Mouse (Mus musculus) heart, postnatal 0 days (tissue): ENCODE data around the gene Vav3. TPM values are rescaled to one million over a fixed set of nuclear protein-coding genes. Genes with fewer than 3 reads are reported as not detected.

Source experiments
- ATAC-seq: fragments of 200-750 bp; cut with Nextera tagmentation; 2 replicates; pipeline ENCODE4 v1.8.0; 2017; ENCODE audit warnings: low read depth, moderate number of reproducible peaks, moderate library complexity; ENCODE audit not compliant: insufficient read depth
- DNase-seq: peaks from one replicate; pipeline ENCODE4 v3.0.0-alpha.2; 2016; ENCODE audit warnings: low spot score
- H3K27ac ChIP-seq: fragments of 300-500 bp; sonication (generic); 2 replicates; pipeline ENCODE4 v1.5.1; 2014; ENCODE audit warnings: low read depth, mild to moderate bottlenecking
- H3K27me3 ChIP-seq: fragments of 300-500 bp; sonication (generic); 2 replicates; pipeline ENCODE4 v1.6.1; 2014; ENCODE audit warnings: low read length, mixed read lengths; ENCODE audit not compliant: control insufficient read depth, insufficient read depth
- H3K36me3 ChIP-seq: fragments of 300-500 bp; sonication (generic); replicated peaks from 2 replicates; pipeline ENCODE4 v1.6.1; 2014; ENCODE audit warnings: low read length, mixed read lengths; ENCODE audit not compliant: control insufficient read depth, insufficient read depth
- H3K4me1 ChIP-seq: fragments of 300-500 bp; sonication (generic); 2 replicates; pipeline ENCODE4 v1.6.1; 2014; ENCODE audit warnings: antibody characterized with exemption; ENCODE audit not compliant: control insufficient read depth, insufficient read depth
- H3K4me2 ChIP-seq: fragments of 300-500 bp; sonication (generic); 2 replicates; pipeline ENCODE4 v1.6.1; 2014; ENCODE audit warnings: low read depth, mild to moderate bottlenecking, low read length, moderate library complexity
- H3K4me3 ChIP-seq: fragments of 300-500 bp; sonication (generic); 2 replicates; pipeline ENCODE4 v1.5.1; 2014; ENCODE audit warnings: low read depth, low read length
- H3K9ac ChIP-seq: fragments of 300-500 bp; sonication (generic); replicated peaks from 2 replicates; pipeline ENCODE4 v1.6.1; 2014; ENCODE audit warnings: low read depth, low read length, mixed read lengths
- H3K9me3 ChIP-seq: fragments of 300-500 bp; sonication (generic); replicated peaks from 2 replicates; pipeline ENCODE4 v1.6.1; 2016; ENCODE audit warnings: low read length; ENCODE audit not compliant: control insufficient read depth
- CTCF ChIP-seq: IDR thresholded peaks from 2 replicates; pipeline ENCODE4 v1.5.1; 2016; ENCODE audit warnings: antibody characterized with exemption, control low read depth, low read depth
- EP300 ChIP-seq: IDR thresholded peaks from 2 replicates; pipeline ENCODE4 v1.6.1; 2016; ENCODE audit warnings: antibody characterized with exemption, low read depth
- WGBS: fragments of 180-500 bp; shearing (Covaris S2); extraction: QIAGEN DNeasy Blood & Tissue Kit; methylation state at CpG from one replicate; pipeline ENCODE4 v1.1.7; 2014; 5-methylcytosine and 5-hydroxymethylcytosine counted together
- polyA plus RNA-seq: library from polyadenylated mRNA; unstranded; fragments of >200 nt; fragmentation: Nextera tagmentation; extraction: Ambion mirVana; gene quantifications from 2 replicates; pipeline ENCODE4 v1.2.1, GENCODE M21; 2015
- total RNA-seq: library from RNA; depleted of rRNA; stranded (reverse); fragments of >200 nt; gene quantifications from 2 replicates; pipeline ENCODE4 v1.2.3, GENCODE M21; 2014; ENCODE audit warnings: low replicate concordance

Vav3 gene
- total and polyA plus RNA-seq, 2 experiments from 2014 or later, result 5.1 to 25.0 TPM

GRCm38 (mm10) chr3:109680281-109680680 lies 339.8 kb downstream of the Vav3 start:
- H3K27ac ChIP-seq, result no peak overlapping the region
- H3K4me3 ChIP-seq, result no peak overlapping the region
- H3K36me3 ChIP-seq, result no peaks in the 10 kb centered on the region
- no peaks in the 10 kb centered on the region for H3K27me3 ChIP-seq
- H3K9ac ChIP-seq, result no peak overlapping the region
- H3K9me3 ChIP-seq, result no peaks in the 10 kb centered on the region
- no peak for TF ChIP-seq EP300
- no peak for TF ChIP-seq CTCF
- ATAC-seq (no peak), DNase-seq (no peak)
- WGBS, result 77% methylated on average over 2 of the region's 2 CpGs
- no peak overlapping the region for H3K4me2 ChIP-seq
- H3K4me1 ChIP-seq, result no peaks in the 10 kb centered on the region

- no peak for TF ChIP-seq EP300
- no peak for TF ChIP-seq CTCF
- no peak overlapping the region for H3K9ac ChIP-seq
- no peak overlapping the region for H3K4me3 ChIP-seq
- DNase-seq, result no peak
- H3K36me3 ChIP-seq, result no peaks in the 10 kb centered on the region
- H3K4me2 ChIP-seq, result no peak overlapping the region
- H3K4me1 ChIP-seq, result no peaks in the 10 kb centered on the region
- no peak overlapping the region for H3K27ac ChIP-seq
- WGBS, result 80% methylated on average over 5 of the region's 5 CpGs
- no peak for ATAC-seq
- no peaks in the 10 kb centered on the region for H3K27me3 ChIP-seq
- no peaks in the 10 kb centered on the region for H3K9me3 ChIP-seq
Observed at GRCm38 (mm10) chr3:109681863-109682262, 341.4 kb downstream of the Vav3 start.

GRCm38 (mm10) chr3:109683608-109684295 lies 343.3 kb downstream of the Vav3 start:
- Histone ChIP-seq H3K4me1 (no peaks in the 10 kb centered on the region), H3K4me3 (no peak overlapping the region), H3K27ac (no peak overlapping the region), H3K4me2 (no peak overlapping the region), H3K9ac (no peak overlapping the region), H3K9me3 (no peaks in the 10 kb centered on the region), H3K27me3 (no peaks in the 10 kb centered on the region), H3K36me3 (no peaks in the 10 kb centered on the region)
- TF ChIP-seq CTCF (no peak), EP300 (no peak)
- DNase-seq (no peak), ATAC-seq (no peak)
- WGBS, result 79% methylated on average over 5 of the region's 5 CpGs

- 68% methylated on average over 2 of the region's 2 CpGs for WGBS
- DNase-seq (no peak), ATAC-seq (no peak)
- Histone ChIP-seq H3K4me2 (no peak overlapping the region), H3K4me1 (no peaks in the 10 kb centered on the region), H3K9me3 (no peaks in the 10 kb centered on the region), H3K27me3 (no peaks in the 10 kb centered on the region), H3K4me3 (no peak overlapping the region), H3K9ac (no peak overlapping the region), H3K27ac (no peak overlapping the region), H3K36me3 (no peaks in the 10 kb centered on the region)
- TF ChIP-seq EP300 (no peak), CTCF (no peak)
Observed at GRCm38 (mm10) chr3:109690566-109690965, 350.1 kb downstream of the Vav3 start.

GRCm38 (mm10) chr3:109692613-109693012 lies 352.2 kb downstream of the Vav3 start:
- H3K27ac ChIP-seq, result no peak overlapping the region
- TF ChIP-seq CTCF, result no peak
- TF ChIP-seq EP300, result no peak
- ATAC-seq (no peak), DNase-seq (no peak)
- no peak overlapping the region for H3K9ac ChIP-seq
- H3K27me3 ChIP-seq, result no peaks in the 10 kb centered on the region
- H3K4me1 ChIP-seq, result no peaks in the 10 kb centered on the region
- WGBS, result 80% methylated on average over 3 of the region's 3 CpGs
- H3K36me3 ChIP-seq, result no peaks in the 10 kb centered on the region
- H3K9me3 ChIP-seq, result no peaks in the 10 kb centered on the region
- no peak overlapping the region for H3K4me3 ChIP-seq
- no peak overlapping the region for H3K4me2 ChIP-seq

GRCm38 (mm10) chr3:109701301-109701700 lies 360.8 kb downstream of the Vav3 start:
- no peaks in the 10 kb centered on the region for H3K4me1 ChIP-seq
- WGBS, result 32% methylated on average over 1 of the region's 1 CpGs
- H3K27ac ChIP-seq, result no peak overlapping the region
- no peaks in the 10 kb centered on the region for H3K27me3 ChIP-seq
- no peak overlapping the region for H3K4me2 ChIP-seq
- H3K36me3 ChIP-seq, result no peaks in the 10 kb centered on the region
- DNase-seq (no peak), ATAC-seq (no peak)
- H3K4me3 ChIP-seq, result no peak overlapping the region
- no peaks in the 10 kb centered on the region for H3K9me3 ChIP-seq
- TF ChIP-seq EP300 (no peak), CTCF (no peak)
- no peak overlapping the region for H3K9ac ChIP-seq
